Mouse (Mus musculus) liver, embryonic 14.5 days (tissue): ENCODE measurements at regions not wholly inside any gene's neighbourhood (a gene's known extent, or its start where the extent isn't known, plus 50 kb on each side); places are given as distances from the start of the nearest gene placed in this dataset.

Source experiments
- ATAC-seq: fragments of 200-750 bp; cut with Nextera tagmentation; 2 replicates; pipeline ENCODE4 v1.8.0; 2017; ENCODE audit warnings: moderate number of reproducible peaks, mild to moderate bottlenecking, moderate library complexity; ENCODE audit not compliant: insufficient read depth
- DNase-seq, 3 experiments: peaks; one replicate each; pipeline ENCODE4 v3.0.0-alpha.2; 2012 to 2013; ENCODE audit warnings: low read depth in 3 of 3, low spot score in 3 of 3
- H3K27ac ChIP-seq: fragments of 300-500 bp; sonication (generic); 2 replicates; pipeline ENCODE4 v1.5.1; 2014; ENCODE audit warnings: moderate library complexity, mild to moderate bottlenecking, control low read depth, inconsistent platforms
- H3K27me3 ChIP-seq: fragments of 300-500 bp; sonication (generic); 2 replicates; pipeline ENCODE4 v1.6.1; 2014; ENCODE audit warnings: mild to moderate bottlenecking, low read length, moderate library complexity; ENCODE audit not compliant: control insufficient read depth, insufficient read depth
- H3K36me3 ChIP-seq: fragments of 300-500 bp; sonication (generic); replicated peaks from 2 replicates; pipeline ENCODE4 v1.6.1; 2014; ENCODE audit warnings: low read depth; ENCODE audit not compliant: control insufficient read depth, insufficient read depth
- H3K4me1 ChIP-seq, 2 experiments: fragments of 200-500 bp in 1 of 2; fragments of 300-500 bp in 1 of 2; sonication (generic) in 1 of 2; replicated peaks; 2 replicates each; pipeline ENCODE4 v1.6.1; 2012 to 2014; ENCODE audit warnings: antibody characterized with exemption in 1 of 2, inconsistent platforms in 1 of 2, low read length in 1 of 2; ENCODE audit not compliant: control insufficient read depth in 2 of 2, insufficient read depth in 2 of 2
- H3K4me2 ChIP-seq: fragments of 300-500 bp; sonication (generic); 2 replicates; pipeline ENCODE4 v1.6.1; 2014; ENCODE audit warnings: low read depth, mild to moderate bottlenecking, control low read depth, moderate library complexity
- H3K4me3 ChIP-seq, 2 experiments: fragments of 200-500 bp in 1 of 2; fragments of 300-500 bp in 1 of 2; sonication (generic) in 1 of 2; 2 replicates each; pipeline ENCODE4 v1.5.1; 2012 to 2014; ENCODE audit warnings: low read depth in 2 of 2, low read length in 2 of 2, mild to moderate bottlenecking in 2 of 2, control low read depth in 1 of 2, inconsistent platforms in 1 of 2, moderate library complexity in 1 of 2; ENCODE audit not compliant: insufficient read depth in 1 of 2
- H3K9ac ChIP-seq: fragments of 300-500 bp; sonication (generic); replicated peaks from 2 replicates; pipeline ENCODE4 v1.6.1; 2014; ENCODE audit warnings: mild to moderate bottlenecking, control low read depth, moderate library complexity
- H3K9me3 ChIP-seq: fragments of 300-500 bp; sonication (generic); 2 replicates; pipeline ENCODE4 v1.6.1; 2016; ENCODE audit warnings: low read length, mixed read lengths; ENCODE audit not compliant: control insufficient read depth
- CTCF ChIP-seq: IDR thresholded peaks from 2 replicates; pipeline ENCODE4 v1.5.1; 2016; ENCODE audit warnings: antibody characterized with exemption, low read depth, control low read depth
- EP300 ChIP-seq: IDR thresholded peaks from 2 replicates; pipeline ENCODE4 v1.6.1; 2016; ENCODE audit warnings: antibody characterized with exemption, low read depth
- WGBS: fragments of 180-500 bp; shearing (Covaris S2); extraction: QIAGEN DNeasy Blood & Tissue Kit; methylation state at CpG from one replicate; pipeline ENCODE4 v1.1.7; 2014; ENCODE audit not compliant: insufficient replicate concordance; 5-methylcytosine and 5-hydroxymethylcytosine counted together

- H3K27me3 ChIP-seq: no peaks in the 10 kb centered on the region
- WGBS: 41% methylated on average over 3 of the region's 3 CpGs
Observed at GRCm38 (mm10) chr11:24726331-24726730, 648.5 kb downstream of the Bcl11a start.

GRCm38 (mm10) chr11:24727404-24727803 lies 649.5 kb downstream of the Bcl11a start:
- Histone ChIP-seq H3K27ac (no peak overlapping the region), H3K4me3 (no peak overlapping the region), H3K36me3 (no peaks in the 10 kb centered on the region), H3K4me2 (no peak overlapping the region), H3K27me3 (no peaks in the 10 kb centered on the region), H3K9ac (no peak overlapping the region), H3K4me1 (no peaks in the 10 kb centered on the region), H3K9me3 (no peaks in the 10 kb centered on the region)
- ATAC-seq (no peak), DNase-seq (no peak)
- 11% methylated on average over 1 of the region's 1 CpGs for WGBS
- TF ChIP-seq EP300: no peak
- TF ChIP-seq CTCF: no peak

More at GRCm38 (mm10) chr11:24726331-24726730, 648.5 kb downstream of the Bcl11a start:
- Histone ChIP-seq H3K4me3 (no peak overlapping the region), H3K4me2 (no peak overlapping the region), H3K9ac (no peak overlapping the region), H3K4me1 (no peaks in the 10 kb centered on the region), H3K9me3 (no peaks in the 10 kb centered on the region), H3K36me3 (no peaks in the 10 kb centered on the region), H3K27ac (no peak overlapping the region)
- no peak for TF ChIP-seq EP300
- TF ChIP-seq CTCF: no peak
- no peak for DNase-seq
- ATAC-seq: no peak

GRCm38 (mm10) chr11:24731431-24731830 lies 653.6 kb downstream of the Bcl11a start:
- 4% methylated on average over 1 of the region's 1 CpGs for WGBS

GRCm38 (mm10) chr11:24739710-24740255 lies 661.9 kb downstream of the Bcl11a start:
- no peak for ATAC-seq
- no peaks in the 10 kb centered on the region for H3K9me3 ChIP-seq
- 10% methylated on average over 14 of the region's 14 CpGs for WGBS
- TF ChIP-seq CTCF (no peak), EP300 (no peak)
- H3K9ac ChIP-seq: no peak overlapping the region
- no peak for DNase-seq
- no peaks in the 10 kb centered on the region for H3K4me1 ChIP-seq
- no peak overlapping the region for H3K4me3 ChIP-seq
- no peak overlapping the region for H3K27ac ChIP-seq
- no peaks in the 10 kb centered on the region for H3K27me3 ChIP-seq
- no peak overlapping the region for H3K4me2 ChIP-seq
- no peaks in the 10 kb centered on the region for H3K36me3 ChIP-seq

More at GRCm38 (mm10) chr11:24731431-24731830, 653.6 kb downstream of the Bcl11a start:
- H3K9ac ChIP-seq: no peak overlapping the region
- DNase-seq: no peak
- no peaks in the 10 kb centered on the region for H3K4me1 ChIP-seq
- ATAC-seq: no peak
- TF ChIP-seq EP300 (no peak), CTCF (no peak)
- H3K36me3 ChIP-seq: no peaks in the 10 kb centered on the region
- no peak overlapping the region for H3K27ac ChIP-seq
- no peak overlapping the region for H3K4me3 ChIP-seq
- no peaks in the 10 kb centered on the region for H3K9me3 ChIP-seq
- H3K4me2 ChIP-seq: no peak overlapping the region
- no peaks in the 10 kb centered on the region for H3K27me3 ChIP-seq

GRCm38 (mm10) chr11:24740466-24740865 lies 662.6 kb downstream of the Bcl11a start:
- DNase-seq (no peak), ATAC-seq (no peak)
- no peak overlapping the region for H3K9ac ChIP-seq
- no peaks in the 10 kb centered on the region for H3K36me3 ChIP-seq
- H3K9me3 ChIP-seq: no peaks in the 10 kb centered on the region
- no peaks in the 10 kb centered on the region for H3K4me1 ChIP-seq
- TF ChIP-seq EP300: no peak
- no peak for TF ChIP-seq CTCF
- no peak overlapping the region for H3K27ac ChIP-seq
- WGBS: 33% methylated on average over 2 of the region's 2 CpGs
- no peak overlapping the region for H3K4me3 ChIP-seq
- H3K4me2 ChIP-seq: no peak overlapping the region
- no peaks in the 10 kb centered on the region for H3K27me3 ChIP-seq
